Mouse (Mus musculus) gastrocnemius, adult 2 months (tissue): ENCODE data around the gene Mdm4. TPM values are rescaled to one million over a fixed set of nuclear protein-coding genes. Genes with fewer than 3 reads are reported as not detected.

Source experiments
- DNase-seq: peaks from one replicate; pipeline ENCODE4 v3.0.0; 2022
- H3K27ac ChIP-seq: fragments of 200-600 bp; 2 replicates; pipeline ENCODE4 v1.8.1; 2022; ENCODE audit warnings: mild to moderate bottlenecking
- H3K4me3 ChIP-seq: fragments of 200-600 bp; 2 replicates; pipeline ENCODE4 v1.8.1; 2022; ENCODE audit warnings: mild to moderate bottlenecking, moderate library complexity
- CTCF ChIP-seq: fragments of 200-600 bp; IDR thresholded peaks from 2 replicates; pipeline ENCODE4 v1.8.1; 2022; ENCODE audit warnings: antibody characterized with exemption, mild to moderate bottlenecking, moderate library complexity
- intact Hi-C: fragments of 180-260 bp; cut with DNase I; formaldehyde crosslinking; loops from one replicate; pipeline ENCODE4 v1.15.1; 2025
- long read RNA-seq, 2 experiments: library from polyadenylated mRNA; stranded (forward); transcript quantifications; one replicate each; pipeline ENCODE4 v2.0.0; 2021
- total RNA-seq, 2 experiments: library from RNA; stranded (reverse); gene quantifications; 2 replicates each; pipeline ENCODE4 v1.2.3; 2021

Mdm4 gene
- 10 to 100 TPM; 26.3 to 32.4 TPM for total RNA-seq
- long read RNA-seq, experiment 1, full-length matches to known transcripts = 5 of 12 reads
- long read RNA-seq, experiment 1, partial matches to known transcripts = 0 of 12 reads
- long read RNA-seq, experiment 1, other reads (novel, unspliced or antisense) = 7 of 12 reads
- long read RNA-seq, experiment 2, full-length matches to known transcripts = 6 of 11 reads
- long read RNA-seq, experiment 2, partial matches to known transcripts = 0 of 11 reads
- long read RNA-seq, experiment 2, other reads (novel, unspliced or antisense) = 5 of 11 reads

DNA sequence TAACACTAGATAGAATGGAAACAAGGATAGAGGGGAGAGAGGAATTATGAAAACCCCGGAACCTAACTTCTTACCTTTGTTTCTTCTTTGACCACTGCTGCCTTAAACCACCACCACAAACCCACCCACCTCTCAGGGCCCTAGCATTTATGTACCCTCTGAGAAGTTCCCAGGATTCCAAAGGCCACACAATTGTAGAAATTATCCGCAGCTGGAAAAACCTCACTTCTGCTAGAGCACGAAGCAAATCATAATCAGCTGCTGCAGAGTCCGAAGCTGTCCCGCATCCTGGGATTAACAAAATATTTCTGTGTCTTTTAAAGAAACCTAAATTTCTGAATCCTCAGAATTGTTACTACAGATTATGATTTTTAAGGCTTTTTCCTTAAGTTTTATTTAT lies at the start of gene Mdm4:
TSS of gene Mdm4 (minus strand) at position 101 of the 400 bp plus-strand sequence.
- H3K27ac ChIP-seq = no peak within 1 kb of the TSS
- TF ChIP-seq CTCF = no peak
- no peak within 1 kb of the TSS for H3K4me3 ChIP-seq
- DNase-seq = no peak
- intact Hi-C loops = no loop called here

DNA sequence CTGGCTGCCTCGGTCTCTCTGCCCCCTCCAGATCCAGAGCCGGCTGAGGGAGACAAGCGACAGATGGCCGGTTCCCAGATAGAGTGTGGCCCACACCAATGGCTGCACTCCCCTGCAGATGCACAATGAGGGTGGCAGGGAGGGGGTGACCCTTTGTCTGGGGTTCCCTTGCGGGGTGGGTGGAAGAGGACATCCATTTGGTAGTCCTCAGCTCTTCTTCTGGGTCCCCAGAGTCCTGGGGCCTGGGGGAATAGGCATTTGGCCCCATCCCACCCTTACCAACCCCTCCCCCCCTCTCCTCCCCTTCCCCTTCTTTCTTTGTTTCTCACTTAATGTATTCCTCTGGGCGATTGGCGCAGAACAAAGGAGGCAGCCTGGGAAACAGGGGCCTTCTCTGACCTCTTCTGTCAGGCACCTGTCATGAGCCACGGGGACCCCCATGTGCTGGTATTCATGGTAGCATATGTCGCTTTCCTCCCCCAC lies 49.8 kb upstream of the Mdm4 start:
- intact Hi-C loops = no loop called here
- H3K4me3 ChIP-seq = no peak overlapping the region
- DNase-seq = no peak
- TF ChIP-seq CTCF = no peak
- H3K27ac ChIP-seq = 0 out of 2 replicates have a peak overlapping the region, but pooled peaks have one; percentile 16

DNA sequence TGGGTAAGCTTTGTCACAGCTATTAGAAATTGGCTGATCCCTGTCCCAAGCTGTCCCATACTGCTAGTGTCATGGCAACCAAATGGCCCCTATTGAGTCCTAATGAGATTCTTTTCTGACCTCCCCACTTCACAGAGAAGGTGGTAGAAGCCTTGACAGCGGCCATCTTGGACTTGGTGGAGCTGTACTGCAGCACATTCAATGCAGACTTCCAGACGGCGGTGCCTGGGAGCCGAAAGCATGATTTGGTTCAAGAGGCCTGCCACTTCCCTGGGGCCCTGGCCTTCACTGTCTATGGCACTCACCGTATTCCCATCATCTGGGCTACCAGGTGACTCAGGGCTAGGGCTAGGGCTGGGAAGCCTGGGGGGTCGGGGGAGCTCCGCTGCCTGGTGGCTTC lies 49.1 kb upstream of the Mdm4 start:
- no peak for DNase-seq
- Histone ChIP-seq H3K4me3 (no peak overlapping the region), H3K27ac (no peak overlapping the region)
- no peak for TF ChIP-seq CTCF
- intact Hi-C loops = no loop called here

DNA sequence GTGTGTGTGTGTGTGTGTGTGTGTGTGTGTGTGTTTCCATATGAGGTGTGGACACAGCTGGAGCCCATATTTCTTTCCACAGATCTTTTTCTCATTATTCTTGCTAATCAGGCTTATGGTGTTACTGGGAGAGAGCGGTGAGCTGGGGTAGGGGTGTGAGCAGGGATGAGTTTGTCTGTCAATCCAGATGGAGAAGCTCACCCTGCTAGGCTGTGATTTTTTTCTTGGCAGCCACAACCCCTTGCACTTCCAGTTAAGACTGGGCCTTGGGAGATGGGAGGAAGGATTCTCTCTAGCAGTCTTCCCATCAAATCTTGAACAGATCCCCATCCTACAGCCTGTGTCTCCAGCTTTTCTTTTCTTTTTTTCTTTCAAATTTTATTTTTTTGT lies 48.0 kb upstream of the Mdm4 start:
- intact Hi-C loops = no loop called here
- TF ChIP-seq CTCF = no peak
- DNase-seq = no peak
- no peak overlapping the region for H3K4me3 ChIP-seq
- peak overlapping the region; percentile 38; the same call in 1 of the 2 replicates for H3K27ac ChIP-seq

DNA sequence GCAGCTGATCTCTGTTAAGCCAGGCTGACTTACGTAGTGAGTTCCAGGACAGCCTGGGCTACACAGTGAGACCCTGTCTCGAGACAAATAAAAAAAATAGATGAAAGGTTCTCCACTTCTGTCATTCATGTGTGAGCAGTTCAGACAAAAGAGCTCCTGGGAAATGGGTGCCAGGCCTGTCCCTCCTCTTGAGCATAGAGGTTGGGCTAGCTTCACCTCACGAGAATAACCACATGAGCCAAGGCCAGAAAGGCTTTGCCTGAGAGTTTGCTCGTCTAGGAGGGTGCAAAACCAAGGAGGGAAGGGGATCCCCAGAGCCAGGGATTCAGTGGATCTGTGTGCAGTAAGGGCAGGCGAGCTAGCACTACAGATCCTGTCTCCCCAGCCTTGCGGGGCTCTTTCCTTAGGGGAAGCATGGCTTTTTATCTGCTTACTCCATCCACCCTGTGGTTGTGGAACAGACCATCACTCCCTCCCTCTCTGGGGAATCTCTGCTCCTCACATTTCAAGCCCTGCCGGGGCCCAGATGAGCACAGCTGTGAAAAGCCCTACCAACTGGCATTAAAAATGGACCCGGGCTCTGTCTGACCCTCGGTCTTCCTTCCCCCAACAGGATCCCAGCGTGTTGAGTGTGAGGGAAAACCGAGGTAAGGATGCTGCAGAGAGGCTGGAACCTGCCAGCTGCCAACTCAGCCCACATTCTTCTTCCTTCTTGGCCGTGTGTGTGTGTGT lies 47.4 kb upstream of the Mdm4 start:
- DNase-seq = peak; percentile 44
- Histone ChIP-seq H3K4me3 (no peak overlapping the region), H3K27ac (peak overlapping the region; percentile 74)
- no peak for TF ChIP-seq CTCF
- intact Hi-C loops = no loop called here

DNA sequence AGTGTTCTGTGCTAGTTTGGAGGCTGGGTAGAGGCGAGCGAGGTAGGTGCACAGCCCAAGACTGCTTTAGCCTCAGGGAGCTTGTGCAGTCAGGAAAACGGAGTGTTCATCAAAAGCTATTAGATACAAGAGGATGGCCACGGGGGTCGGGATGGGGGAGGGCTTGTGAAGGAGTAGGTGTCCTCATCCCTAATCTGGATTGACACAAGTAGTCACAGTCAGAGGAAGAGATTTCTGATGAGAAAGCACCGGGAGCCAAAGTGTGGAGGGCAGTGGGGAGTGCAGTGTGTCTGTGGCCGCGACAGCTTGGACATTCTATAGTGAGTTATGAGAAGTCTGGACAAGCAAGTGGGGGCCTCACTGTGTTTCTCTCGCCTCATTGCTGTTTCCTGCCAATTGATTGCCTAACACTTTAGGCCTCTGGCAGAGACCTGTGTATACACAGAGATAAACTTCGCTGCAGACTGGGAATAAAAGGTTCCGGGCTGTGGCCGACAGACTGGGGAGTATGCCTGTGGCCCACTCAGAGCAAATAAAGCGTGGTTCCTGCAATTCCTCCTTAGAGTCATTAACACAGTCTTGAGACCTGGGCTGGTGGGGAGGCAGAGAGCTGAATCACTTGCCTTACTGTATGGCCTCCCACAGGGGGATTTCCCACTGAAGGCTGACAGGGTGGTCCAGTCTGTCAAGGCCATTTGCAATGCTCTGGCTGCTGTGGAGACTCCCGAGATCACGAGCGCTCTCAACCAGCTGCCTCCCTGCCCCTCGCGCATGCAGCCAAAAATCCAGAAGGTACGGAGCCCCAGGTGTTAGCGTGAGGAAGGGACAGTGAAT lies 46.5 kb upstream of the Mdm4 start:
- TF ChIP-seq CTCF = no peak
- H3K27ac ChIP-seq = peak overlapping the region; percentile 74
- no peak for DNase-seq
- no peak overlapping the region for H3K4me3 ChIP-seq
- intact Hi-C loops = no loop called here

DNA sequence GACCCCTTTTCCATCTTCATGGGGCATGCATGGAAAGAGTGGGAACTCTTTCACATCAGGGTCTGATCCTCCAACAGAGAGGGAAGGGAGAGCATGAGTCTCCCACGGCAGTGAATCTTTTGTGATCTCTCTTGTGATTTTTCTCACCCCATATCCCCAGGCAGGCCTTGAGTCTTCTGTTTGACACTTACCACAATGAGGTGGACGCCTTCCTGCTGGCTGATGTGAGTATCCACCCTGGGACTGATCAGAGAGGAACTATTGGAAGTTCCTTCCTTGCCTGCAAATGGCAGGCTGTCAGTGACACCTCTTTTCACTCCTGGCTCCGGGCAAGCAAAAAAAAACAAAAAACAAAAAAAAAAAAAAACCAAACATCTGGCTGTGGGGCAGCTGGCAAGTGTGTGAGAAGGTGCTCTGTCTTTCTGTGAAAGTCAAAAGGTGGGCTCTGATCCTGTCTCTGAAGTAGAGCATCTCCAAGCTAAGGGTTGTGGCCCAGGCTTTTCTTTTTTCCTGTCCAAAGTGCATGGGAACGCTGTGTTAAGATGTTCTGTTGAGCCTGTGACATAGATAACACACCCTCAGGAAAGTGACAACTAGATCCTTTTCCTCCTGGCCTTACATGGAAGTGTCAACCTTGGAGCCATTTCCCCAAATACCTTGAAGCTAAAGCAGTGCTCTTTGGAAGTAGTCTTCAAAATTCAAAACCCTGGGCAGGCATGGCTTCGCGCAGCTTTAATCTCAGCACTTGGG lies 45.5 kb upstream of the Mdm4 start:
- no peak for TF ChIP-seq CTCF
- Histone ChIP-seq H3K4me3 (no peak overlapping the region), H3K27ac (peak overlapping the region; percentile 74)
- intact Hi-C loops = no loop called here
- no peak for DNase-seq

DNA sequence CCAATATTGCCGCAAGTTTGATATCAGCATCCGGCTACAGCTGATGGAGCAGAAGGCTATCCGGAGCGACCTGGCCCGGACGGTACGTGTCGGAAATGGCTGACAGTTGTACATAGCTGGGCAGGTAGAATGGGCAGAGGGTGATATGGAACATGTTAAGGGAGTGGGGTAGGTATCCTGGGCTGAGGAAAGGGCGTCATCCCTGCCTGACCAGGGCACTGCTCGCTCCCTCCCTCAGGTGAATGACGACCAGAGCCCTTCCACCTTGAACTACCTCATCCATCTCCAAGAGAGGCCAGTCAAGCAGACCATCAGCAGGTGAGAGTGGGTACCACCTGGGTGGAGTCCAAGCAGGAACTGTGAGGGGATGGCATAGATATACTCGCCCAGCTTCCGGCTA lies 44.2 kb upstream of the Mdm4 start:
- H3K27ac ChIP-seq = peak overlapping the region; percentile 83
- TF ChIP-seq CTCF = no peak
- intact Hi-C loops = no loop called here
- no peak overlapping the region for H3K4me3 ChIP-seq
- DNase-seq = no peak

DNA sequence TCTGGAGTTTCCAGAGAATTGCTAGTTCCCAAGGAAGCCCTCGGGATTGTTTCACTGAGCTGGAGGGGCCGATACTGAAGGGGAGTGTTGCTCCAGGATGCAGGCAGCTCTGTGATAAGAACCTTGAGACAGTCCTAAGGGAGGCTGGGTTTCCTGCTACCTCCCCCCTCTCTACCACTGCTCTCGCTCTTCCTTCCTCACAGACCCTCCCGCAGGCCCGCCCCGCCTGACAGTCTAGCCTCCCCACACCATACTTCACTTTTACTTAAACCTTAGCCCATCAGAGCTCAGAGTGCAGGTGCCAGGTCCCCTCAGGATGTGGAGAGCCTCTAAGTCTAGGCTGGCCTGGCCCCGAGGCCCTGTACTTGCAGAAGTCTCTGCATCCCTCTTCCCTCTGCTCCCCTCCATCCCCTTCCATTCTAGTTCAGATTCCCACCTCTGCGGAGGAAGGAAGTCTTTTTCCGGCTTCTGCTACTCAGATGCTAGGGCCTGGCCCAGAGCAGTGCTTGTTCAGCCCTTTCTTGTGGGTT lies 43.0 kb upstream of the Mdm4 start:
- TF ChIP-seq CTCF = no peak
- intact Hi-C loops = no loop called here
- no peak overlapping the region for H3K4me3 ChIP-seq
- no peak for DNase-seq
- H3K27ac ChIP-seq = peak overlapping the region; percentile 83

DNA sequence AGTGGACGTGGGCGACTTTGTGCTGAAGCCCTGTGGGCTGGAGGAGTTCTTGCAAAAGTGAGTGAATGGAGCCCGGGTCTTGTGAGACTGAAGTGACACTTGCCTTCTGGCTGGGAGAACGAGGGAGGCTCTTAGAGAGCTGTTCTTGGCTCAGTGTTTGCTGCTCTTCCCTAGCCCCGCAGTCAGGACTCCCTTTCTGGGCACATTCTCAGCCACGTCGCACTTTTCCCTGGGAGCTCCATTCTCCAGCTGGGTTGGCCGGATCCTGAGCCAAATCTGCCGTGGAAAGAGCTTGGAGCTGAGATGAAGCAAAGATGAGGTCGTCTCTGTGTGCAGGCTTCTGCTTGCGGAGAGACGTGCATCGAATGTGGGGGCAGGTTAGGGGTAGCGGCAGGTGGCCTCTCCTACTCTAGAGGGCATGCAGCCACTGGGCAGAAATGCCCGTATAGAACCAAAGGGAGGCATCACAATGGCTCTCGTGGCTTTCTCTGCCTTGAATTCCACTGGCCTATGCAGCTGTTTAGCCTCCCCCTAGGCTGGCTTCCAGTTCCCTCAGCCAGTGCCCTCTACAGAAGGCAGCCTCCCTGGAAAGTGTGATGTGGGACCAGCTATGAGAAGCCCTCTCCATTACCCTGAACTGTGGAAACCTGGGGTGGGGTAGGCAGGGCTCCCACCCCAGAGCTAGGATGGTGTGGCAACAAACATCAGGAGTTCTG lies 41.5 kb upstream of the Mdm4 start:
- no peak for TF ChIP-seq CTCF
- peak overlapping the region; percentile 21; the same call in 1 of the 2 replicates for H3K4me3 ChIP-seq
- DNase-seq = peak; percentile 80
- intact Hi-C loops = no loop called here
- peak overlapping the region; percentile 83 for H3K27ac ChIP-seq

DNA sequence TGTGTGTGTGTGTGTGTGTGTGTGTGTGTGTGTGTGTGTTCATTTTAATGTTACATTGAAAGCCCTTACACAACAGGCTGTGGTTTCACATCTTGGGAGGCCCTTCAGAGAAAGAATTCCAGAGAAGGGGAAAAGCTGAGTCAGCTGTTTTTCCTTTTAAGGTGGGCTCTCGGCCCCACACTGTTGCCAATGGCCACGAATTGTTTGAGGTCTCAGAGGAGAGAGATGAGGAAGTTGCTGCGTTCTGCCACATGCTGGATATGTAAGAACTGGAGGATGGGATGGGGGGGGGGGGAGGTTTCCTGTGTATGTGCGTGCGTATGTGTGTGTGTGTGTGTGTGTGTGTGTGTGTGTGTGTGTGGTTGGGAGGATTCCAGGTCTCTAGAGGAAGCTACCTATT lies 39.8 kb upstream of the Mdm4 start:
- TF ChIP-seq CTCF = no peak
- intact Hi-C loops = no loop called here
- peak overlapping the region; percentile 92 for H3K27ac ChIP-seq
- peak overlapping the region; percentile 82; the same call in 1 of the 2 replicates for H3K4me3 ChIP-seq
- DNase-seq = no peak
